Mouse (Mus musculus): ENCODE data around the gene 2310002L09Rik. TPM values are rescaled to one million over a fixed set of nuclear protein-coding genes. Genes with fewer than 3 reads are reported as not detected.
"Not testable (repeated sequence)": the region's sequence is repeated elsewhere in the genome, so short reads cannot be mapped to it uniquely, and the experiment has no call there.

The 2310002L09Rik gene
- 0.57 and 0.63 TPM in 2 replicates for polyA plus RNA-seq (2015; fragmentation: Nextera tagmentation; extraction: Ambion mirVana)

GRCm38 (mm10) chr4:73950375-73950896 is at the start of gene 2310002L09Rik:
Gene 2310002L09Rik, minus strand, starts transcription at chr4:73950846.
- no peaks in the 10 kb centered on the region for H3K27me3 ChIP-seq (replicated peaks)
- H3K4me2 ChIP-seq: no peak within 1 kb of the TSS
- H3K4me3 ChIP-seq (replicated peaks): no peak within 1 kb of the TSS
- H3K27ac ChIP-seq (replicated peaks): no peak within 1 kb of the TSS
- H3K9ac ChIP-seq (replicated peaks): no peak within 1 kb of the TSS
- no peaks in the 10 kb centered on the region for H3K4me1 ChIP-seq
- ATAC-seq (ENCODE audit: low FRiP score): no peak
- H3K9me3 ChIP-seq (replicated peaks): no peaks in the 10 kb centered on the region
- WGBS: 85% methylated on average over 8 of the region's 8 CpGs
- no peaks in the 10 kb centered on the region for H3K36me3 ChIP-seq

- Histone ChIP-seq H3K4me1 (no peaks in the 10 kb centered on the region), H3K9me3 (replicated peaks) (no peaks in the 10 kb centered on the region), H3K27me3 (replicated peaks) (no peaks in the 10 kb centered on the region), H3K27ac (replicated peaks) (no peak overlapping the region), H3K36me3 (no peaks in the 10 kb centered on the region), H3K9ac (replicated peaks) (no peak overlapping the region), H3K4me2 (no peak overlapping the region), H3K4me3 (replicated peaks) (no peak overlapping the region)
- ATAC-seq (ENCODE audit: low FRiP score): no peak
- 86% methylated on average over 3 of the region's 3 CpGs for WGBS
Measured at GRCm38 (mm10) chr4:73980454-73980853, 29.8 kb upstream of the 2310002L09Rik start.

- not testable (repeated sequence) for ATAC-seq (ENCODE audit: low FRiP score); H3K4me1 ChIP-seq; H3K4me2 ChIP-seq; H3K27ac ChIP-seq (replicated peaks); H3K36me3 ChIP-seq; H3K9me3 ChIP-seq (replicated peaks); H3K27me3 ChIP-seq (replicated peaks); H3K4me3 ChIP-seq (replicated peaks); H3K9ac ChIP-seq (replicated peaks)
- 90% methylated on average over 6 of the region's 6 CpGs for WGBS
Measured at GRCm38 (mm10) chr4:73920660-73921059, 30.0 kb downstream of the 2310002L09Rik start, which contains the start of gene Gm11756. Gene Gm11756, minus strand, starts transcription at chr4:73920760.

- not testable (repeated sequence) for ATAC-seq (ENCODE audit: low FRiP score); H3K4me1 ChIP-seq; H3K27ac ChIP-seq (replicated peaks); H3K4me3 ChIP-seq (replicated peaks); H3K9ac ChIP-seq (replicated peaks); H3K4me2 ChIP-seq; H3K36me3 ChIP-seq; H3K9me3 ChIP-seq (replicated peaks); H3K27me3 ChIP-seq (replicated peaks)
- WGBS: no CpG with 5 or more reads among the region's 4 CpGs
Measured at GRCm38 (mm10) chr4:73905853-73906252, 44.8 kb downstream of the 2310002L09Rik start, which contains the start of gene Gm13871. Gene Gm13871, minus strand, starts transcription at chr4:73905953.

- not testable (repeated sequence) for H3K4me1 ChIP-seq; H3K4me3 ChIP-seq (replicated peaks); H3K27ac ChIP-seq (replicated peaks); H3K36me3 ChIP-seq; H3K9ac ChIP-seq (replicated peaks); ATAC-seq (ENCODE audit: low FRiP score); H3K27me3 ChIP-seq (replicated peaks); H3K4me2 ChIP-seq; H3K9me3 ChIP-seq (replicated peaks)
- WGBS: no CpG with 5 or more reads among the region's 4 CpGs
Measured at GRCm38 (mm10) chr4:73891012-73891411, 59.6 kb downstream of the 2310002L09Rik start, which contains the start of gene Gm11757. Gene Gm11757, minus strand, starts transcription at chr4:73891112.

Other genes with a start within 250 kb of the 2310002L09Rik start
- gene Rasef, start 159.9 kb downstream of the 2310002L09Rik start, polyA plus RNA-seq (2015; fragmentation: Nextera tagmentation; extraction: Ambion mirVana): 0.51 and 1.1 TPM in 2 replicates
- gene Gm11758, start 74.6 kb downstream of the 2310002L09Rik start, polyA plus RNA-seq (2015; fragmentation: Nextera tagmentation; extraction: Ambion mirVana): not detected in 2 replicates
- not detected in 2 replicates for gene Gm11757, start 59.7 kb downstream of the 2310002L09Rik start, polyA plus RNA-seq (2015; fragmentation: Nextera tagmentation; extraction: Ambion mirVana)
- not detected in 2 replicates for gene Gm13871, start 44.9 kb downstream of the 2310002L09Rik start, polyA plus RNA-seq (2015; fragmentation: Nextera tagmentation; extraction: Ambion mirVana)
- gene Gm11756, start 30.1 kb downstream of the 2310002L09Rik start, polyA plus RNA-seq (2015; fragmentation: Nextera tagmentation; extraction: Ambion mirVana): not detected in 2 replicates
- gene Frmd3, start 62.6 kb upstream of the 2310002L09Rik start, polyA plus RNA-seq (2015; fragmentation: Nextera tagmentation; extraction: Ambion mirVana): 34.9 and 43.4 TPM in 2 replicates